Mouse (Mus musculus) lung, postnatal 0 days (tissue): Measurements from ENCODE around the gene Prx. TPM values are rescaled to one million over a fixed set of nuclear protein-coding genes. Genes with fewer than 3 reads are reported as not detected.

Experiments
- ATAC-seq: fragments of 200-750 bp; cut with Nextera tagmentation; 2 replicates; pipeline ENCODE4 v1.8.0; 2017; ENCODE audit warnings: moderate library complexity
- DNase-seq: peaks from one replicate; pipeline ENCODE4 v3.0.0-alpha.2; 2016; ENCODE audit warnings: low spot score
- H3K27ac ChIP-seq: fragments of 300-500 bp; sonication (generic); 2 replicates; pipeline ENCODE4 v1.5.1; 2014; ENCODE audit warnings: antibody characterized with exemption, mild to moderate bottlenecking, low read length, mixed read lengths
- H3K27me3 ChIP-seq: fragments of 300-500 bp; sonication (generic); replicated peaks from 2 replicates; pipeline ENCODE4 v1.6.1; 2014; ENCODE audit warnings: low read length, mixed read lengths; ENCODE audit not compliant: insufficient read depth
- H3K36me3 ChIP-seq: fragments of 300-500 bp; sonication (generic); 2 replicates; pipeline ENCODE4 v1.6.1; 2014; ENCODE audit warnings: low read length, mixed read lengths; ENCODE audit not compliant: insufficient read depth
- H3K4me1 ChIP-seq: fragments of 300-500 bp; sonication (generic); 2 replicates; pipeline ENCODE4 v1.6.1; 2014; ENCODE audit warnings: antibody characterized with exemption, low read depth, low read length, mixed read lengths; ENCODE audit not compliant: insufficient read depth
- H3K4me2 ChIP-seq: fragments of 300-500 bp; sonication (generic); replicated peaks from 2 replicates; pipeline ENCODE4 v1.6.1; 2014; ENCODE audit warnings: low read depth, mild to moderate bottlenecking, low read length, moderate library complexity, mixed read lengths
- H3K4me3 ChIP-seq: fragments of 300-500 bp; sonication (generic); 2 replicates; pipeline ENCODE4 v1.5.1; 2014; ENCODE audit warnings: low read depth, low read length
- H3K9ac ChIP-seq: fragments of 300-500 bp; sonication (generic); replicated peaks from 2 replicates; pipeline ENCODE4 v1.6.1; 2014; ENCODE audit warnings: low read depth, mild to moderate bottlenecking
- H3K9me3 ChIP-seq: fragments of 300-500 bp; sonication (generic); 2 replicates; pipeline ENCODE4 v1.6.1; 2016; ENCODE audit warnings: low read length, mixed read lengths
- CTCF ChIP-seq: IDR thresholded peaks from 2 replicates; pipeline ENCODE4 v1.5.1; 2016; ENCODE audit warnings: antibody characterized with exemption, mild to moderate bottlenecking
- EP300 ChIP-seq: IDR thresholded peaks from 2 replicates; pipeline ENCODE4 v1.6.1; 2016; ENCODE audit warnings: antibody characterized with exemption, mild to moderate bottlenecking, control low read depth
- WGBS: fragments of 180-500 bp; shearing (Covaris S2); extraction: QIAGEN DNeasy Blood & Tissue Kit; methylation state at CpG from one replicate; pipeline ENCODE4 v1.1.7; 2014; 5-methylcytosine and 5-hydroxymethylcytosine counted together
- polyA plus RNA-seq: library from polyadenylated mRNA; unstranded; fragments of >200 nt; fragmentation: Nextera tagmentation; extraction: Ambion mirVana; gene quantifications from 2 replicates; pipeline ENCODE4 v1.2.1, GENCODE M21; 2015

Gene Prx
- 73.2 and 75.2 TPM in 2 replicates for polyA plus RNA-seq

DNA sequence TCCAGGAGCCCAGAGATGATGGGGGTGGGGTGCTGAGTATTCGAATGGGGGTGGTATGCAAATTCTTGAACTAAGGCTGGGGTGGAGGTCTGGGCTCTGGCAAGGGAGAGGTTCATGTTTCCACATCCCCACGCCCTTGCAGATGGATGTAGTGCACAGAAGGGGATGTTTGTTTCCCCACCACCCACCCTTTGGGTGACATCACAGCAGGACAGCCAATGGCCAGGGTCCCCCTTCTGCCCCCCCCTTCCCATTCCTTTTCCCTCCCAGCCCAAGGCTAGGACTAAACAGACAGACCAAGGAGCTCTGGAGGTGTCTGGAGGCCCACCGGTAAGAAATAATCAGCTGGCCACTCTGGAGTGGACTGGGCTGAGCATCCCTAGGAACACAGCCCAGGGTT, at the start of gene Prx:
TSS of gene Prx (plus strand) at position 289 of the 400 bp plus-strand sequence.
- 35% methylated on average over 3 of the region's 3 CpGs for WGBS

DNA sequence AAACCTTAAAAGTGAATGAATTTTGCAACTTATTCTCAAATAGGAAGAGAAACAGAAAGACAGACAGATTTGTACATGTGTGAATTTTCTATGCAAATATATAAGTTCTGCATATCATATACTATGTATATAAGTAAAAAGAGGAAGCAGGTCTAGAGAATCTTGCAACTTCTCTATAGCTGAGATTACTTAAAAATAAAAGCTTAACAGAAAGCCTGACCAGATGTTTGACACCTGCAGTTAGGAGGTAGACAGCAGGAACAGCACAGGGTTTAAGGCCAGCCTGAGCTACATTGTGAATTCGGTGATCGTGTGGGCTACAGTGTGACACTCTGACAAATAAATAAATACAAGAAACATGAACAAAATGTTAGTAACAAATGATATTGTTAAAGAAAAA, 47.8 kb upstream of the Prx start:
- Histone ChIP-seq H3K27ac (no peak overlapping the region), H3K4me1 (peaks cover 1% of the 10 kb centered on the region; the same call in 1 of the 2 replicates), H3K36me3 (no peaks in the 10 kb centered on the region), H3K9ac (no peak overlapping the region), H3K9me3 (no peaks in the 10 kb centered on the region), H3K27me3 (0 out of 2 replicates have a peak, but pooled peaks cover 2% of the 10 kb centered on the region), H3K4me2 (no peak overlapping the region), H3K4me3 (no peak overlapping the region)
- TF ChIP-seq EP300 (no peak), CTCF (no peak)
- WGBS: 88% methylated on average over 2 of the region's 2 CpGs
- ATAC-seq: no peak
- peak; percentile 25 for DNase-seq

More for the DNA sequence above, at the start of gene Prx:
- no peaks in the 10 kb centered on the region for H3K27me3 ChIP-seq
- no peak for TF ChIP-seq CTCF
- TF ChIP-seq EP300: no peak
- DNase-seq: peak; percentile 52
- H3K9me3 ChIP-seq: no peaks in the 10 kb centered on the region
- no peaks in the 10 kb centered on the region for H3K4me1 ChIP-seq
- H3K36me3 ChIP-seq: no peaks in the 10 kb centered on the region
- peak within 1 kb of the TSS; percentile 44 for H3K9ac ChIP-seq
- peak within 1 kb of the TSS; percentile 87 for H3K27ac ChIP-seq
- peak within 1 kb of the TSS; percentile 44 for H3K4me2 ChIP-seq
- ATAC-seq: peak; percentile 69
- H3K4me3 ChIP-seq: peak within 1 kb of the TSS; percentile 32

DNA sequence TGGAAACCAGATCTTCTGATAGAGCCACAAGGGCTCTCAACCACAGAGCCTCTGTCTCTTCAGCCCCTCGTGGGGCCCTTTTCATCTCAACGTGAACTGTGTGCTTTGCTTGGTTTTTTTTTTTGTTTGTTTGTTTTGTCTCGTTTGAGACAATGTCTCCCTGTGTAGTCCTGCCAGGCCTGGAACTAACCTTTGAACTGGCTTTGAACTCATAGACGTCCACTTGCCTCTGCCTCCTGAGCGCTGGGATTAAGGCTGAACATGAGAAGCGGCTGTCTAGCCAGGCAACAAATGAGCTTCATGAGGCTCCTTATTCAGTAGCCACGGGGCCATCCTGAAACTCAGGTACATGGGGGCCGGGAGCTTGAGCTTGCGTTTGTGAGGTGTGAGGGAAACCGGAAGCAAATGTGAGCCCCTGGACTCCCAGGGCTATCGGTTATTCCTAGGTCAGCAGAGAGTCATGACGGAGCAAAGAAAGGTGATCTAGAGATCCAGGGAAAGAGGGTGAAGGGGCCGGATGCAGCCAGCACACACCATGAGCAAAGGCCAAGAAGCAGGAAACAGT, 46.8 kb upstream of the Prx start:
- DNase-seq (no peak), ATAC-seq (no peak)
- H3K36me3 ChIP-seq: no peaks in the 10 kb centered on the region
- no peak overlapping the region for H3K4me2 ChIP-seq
- no peak overlapping the region for H3K9ac ChIP-seq
- TF ChIP-seq CTCF (no peak), EP300 (no peak)
- no peaks in the 10 kb centered on the region for H3K27me3 ChIP-seq
- H3K4me1 ChIP-seq: no peaks in the 10 kb centered on the region
- H3K27ac ChIP-seq: no peak overlapping the region
- WGBS: 47% methylated on average over 13 of the region's 13 CpGs
- no peak overlapping the region for H3K4me3 ChIP-seq
- no peaks in the 10 kb centered on the region for H3K9me3 ChIP-seq

DNA sequence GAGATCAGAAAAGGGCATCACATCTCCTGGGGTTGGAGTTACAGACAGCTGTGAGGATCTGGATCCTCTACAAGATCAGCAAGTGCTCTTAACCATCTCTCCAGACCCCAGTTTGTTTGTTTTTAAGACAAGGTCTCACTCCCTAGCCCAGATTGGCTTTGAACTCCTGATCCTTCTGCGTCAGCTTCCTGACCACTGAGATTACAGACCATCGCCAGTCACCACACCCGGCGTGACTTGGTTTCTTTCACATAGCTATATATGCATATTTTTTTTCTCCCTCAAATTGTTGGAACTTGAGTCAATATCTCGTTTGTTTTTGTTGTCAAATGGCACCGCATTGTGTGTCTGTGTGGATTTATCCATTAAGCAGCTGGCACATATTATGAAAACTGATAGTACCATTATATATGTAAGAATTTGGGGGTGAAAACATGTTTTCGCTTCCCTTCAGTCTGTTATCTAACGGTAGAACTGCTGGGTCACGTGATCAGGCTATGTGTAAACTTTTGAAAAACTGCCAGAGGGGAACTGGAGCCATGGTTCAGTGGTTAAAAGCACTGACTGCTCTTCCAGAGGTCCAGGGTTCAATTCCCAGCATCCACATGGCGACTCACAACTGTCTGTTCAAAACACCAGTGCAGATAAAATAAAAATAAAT, 44.5 kb upstream of the Prx start:
- Histone ChIP-seq H3K4me2 (no peak overlapping the region), H3K9ac (no peak overlapping the region), H3K9me3 (no peaks in the 10 kb centered on the region), H3K4me3 (no peak overlapping the region), H3K27ac (no peak overlapping the region), H3K4me1 (no peaks in the 10 kb centered on the region), H3K27me3 (no peaks in the 10 kb centered on the region), H3K36me3 (no peaks in the 10 kb centered on the region)
- ATAC-seq (no peak), DNase-seq (no peak)
- WGBS: 58% methylated on average over 10 of the region's 10 CpGs
- TF ChIP-seq EP300: no peak
- TF ChIP-seq CTCF: no peak

DNA sequence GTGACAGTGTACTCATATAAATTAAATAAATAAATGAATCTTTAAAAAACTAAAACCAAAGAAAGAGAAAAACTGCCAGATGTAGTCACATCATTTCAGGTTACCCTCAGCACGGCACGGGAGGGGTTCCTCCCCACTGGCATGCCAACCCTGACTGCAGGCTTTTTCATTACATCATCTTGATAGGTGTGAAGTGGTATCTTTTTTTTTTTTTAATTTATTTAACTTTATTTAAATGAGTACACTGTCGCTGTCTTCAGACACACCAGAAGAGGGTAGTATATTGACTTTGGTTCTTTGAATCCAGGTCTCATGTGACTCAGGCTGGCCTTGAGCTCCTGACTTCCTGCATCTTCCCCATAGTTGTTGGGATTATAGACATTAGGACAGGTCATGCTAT, 43.9 kb upstream of the Prx start:
- WGBS: 88% methylated on average over 3 of the region's 3 CpGs
- no peak for DNase-seq
- no peaks in the 10 kb centered on the region for H3K4me1 ChIP-seq
- H3K4me2 ChIP-seq: no peak overlapping the region
- TF ChIP-seq CTCF: no peak
- TF ChIP-seq EP300: no peak
- no peak overlapping the region for H3K27ac ChIP-seq
- no peak overlapping the region for H3K9ac ChIP-seq
- no peaks in the 10 kb centered on the region for H3K36me3 ChIP-seq
- no peaks in the 10 kb centered on the region for H3K27me3 ChIP-seq
- no peak for ATAC-seq
- H3K9me3 ChIP-seq: no peaks in the 10 kb centered on the region
- no peak overlapping the region for H3K4me3 ChIP-seq

DNA sequence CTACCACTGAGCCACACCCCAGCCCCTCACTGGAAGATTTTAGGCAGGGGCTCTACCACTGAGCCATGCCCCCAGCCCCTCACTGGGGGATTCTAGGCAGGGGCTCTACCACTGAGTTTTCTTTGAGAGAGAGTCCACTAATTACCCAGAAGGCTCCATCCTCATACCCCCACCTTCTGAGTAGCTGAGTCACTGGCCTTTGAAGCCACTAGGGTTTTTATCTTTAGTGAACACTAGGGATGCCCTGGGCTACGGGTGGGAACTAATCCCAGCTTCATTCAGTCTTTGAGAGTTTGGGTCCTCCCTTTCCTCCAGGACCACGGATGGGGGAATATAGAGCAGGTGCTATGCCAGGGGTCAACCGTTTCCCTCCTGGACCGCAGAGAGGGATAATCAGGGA, 40.5 kb upstream of the Prx start:
- H3K36me3 ChIP-seq: no peaks in the 10 kb centered on the region
- no peak overlapping the region for H3K4me3 ChIP-seq
- no peak overlapping the region for H3K9ac ChIP-seq
- no peak overlapping the region for H3K4me2 ChIP-seq
- no peak overlapping the region for H3K27ac ChIP-seq
- H3K4me1 ChIP-seq: no peaks in the 10 kb centered on the region
- no peaks in the 10 kb centered on the region for H3K9me3 ChIP-seq
- TF ChIP-seq EP300 (no peak), CTCF (no peak)
- no peaks in the 10 kb centered on the region for H3K27me3 ChIP-seq
- ATAC-seq: no peak
- 78% methylated on average over 4 of the region's 4 CpGs for WGBS
- DNase-seq: no peak
